In the genomic region with DNA sequence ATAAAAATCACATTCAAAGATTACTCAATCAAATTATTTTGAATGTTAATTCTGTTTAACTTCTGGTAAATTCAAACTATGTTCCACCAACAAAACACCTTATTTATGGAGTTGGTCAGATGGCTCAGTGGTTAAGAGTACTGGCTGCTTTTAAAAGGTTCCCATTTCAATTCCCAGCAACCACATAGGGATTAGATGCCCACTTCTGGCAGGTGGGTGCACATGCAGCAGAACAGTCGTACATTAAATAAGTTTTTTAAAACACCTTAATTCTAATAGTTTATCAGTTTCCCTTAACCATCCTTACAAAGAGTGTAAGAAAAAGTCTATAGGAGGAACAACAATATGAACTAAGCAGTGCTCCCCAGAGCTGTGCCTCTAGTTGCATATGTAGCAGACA, we compare ENCODE assay signal across 23 mouse cellular contexts.
"Had no signal": no experiment of that assay in that cellular context is flagged by ENCODE, and none has a peak within 500 bp of the region (broad histone marks: within the 10 kb centered on the region; RNA-seq: fewer than 3 reads in every experiment).

No protein-coding gene starts in this region.

- H3K4me1 ChIP-seq: heart, embryonic 10.5 days; heart, embryonic 13.5 days; heart, embryonic 15.5 days; hindbrain, embryonic 13.5 days; hindbrain, embryonic 15.5 days; limb, embryonic 13.5 days; limb, embryonic 15.5 days; liver, embryonic 12.5 days had no signal

- ATAC-seq: forebrain, postnatal 0 days; hindbrain, postnatal 0 days; intestine, embryonic 16.5 days; liver, embryonic 12.5 days had no signal

- H3K9ac ChIP-seq: forebrain, postnatal 0 days; heart, embryonic 13.5 days; heart, embryonic 15.5 days; hindbrain, embryonic 13.5 days; hindbrain, embryonic 15.5 days; limb, embryonic 13.5 days; limb, embryonic 15.5 days; liver, embryonic 12.5 days; liver, embryonic 14.5 days had no signal

- DNase-seq: forebrain, postnatal 0 days; gastrocnemius, postnatal 10 days; gastrocnemius, postnatal 36 days; heart, adult 11 months; heart, postnatal 14 days; heart, postnatal 36 days; kidney, adult 11 months; kidney, adult 8-10 months; kidney, postnatal 14 days; kidney, postnatal 36 days; left cerebral cortex, postnatal 4 days had no signal

- H3K9me3 ChIP-seq: heart, embryonic 10.5 days; heart, embryonic 13.5 days; heart, embryonic 15.5 days; hindbrain, embryonic 13.5 days; hindbrain, embryonic 15.5 days; limb, embryonic 13.5 days; limb, embryonic 15.5 days; liver, embryonic 12.5 days had no signal

- H3K4me3 ChIP-seq: heart, embryonic 10.5 days; heart, embryonic 13.5 days; heart, embryonic 15.5 days; hindbrain, embryonic 13.5 days; hindbrain, embryonic 15.5 days; limb, embryonic 13.5 days; limb, embryonic 15.5 days; liver, embryonic 12.5 days had no signal

- H3K27me3 ChIP-seq: heart, embryonic 13.5 days; heart, embryonic 15.5 days; hindbrain, embryonic 13.5 days; hindbrain, embryonic 15.5 days; limb, embryonic 13.5 days; limb, embryonic 15.5 days; liver, embryonic 12.5 days had no signal

- H3K4me2 ChIP-seq: heart, embryonic 13.5 days; heart, embryonic 15.5 days; hindbrain, embryonic 13.5 days; hindbrain, embryonic 15.5 days; limb, embryonic 13.5 days; limb, embryonic 15.5 days; liver, embryonic 12.5 days had no signal

- H3K27ac ChIP-seq: heart, embryonic 10.5 days; heart, embryonic 13.5 days; heart, embryonic 15.5 days; hindbrain, embryonic 13.5 days; hindbrain, embryonic 15.5 days; hindbrain, postnatal 0 days; kidney, postnatal 0 days; limb, embryonic 13.5 days; limb, embryonic 15.5 days; liver, embryonic 12.5 days; liver, embryonic 14.5 days had no signal
